Mouse (Mus musculus) CH12.LX (cell line): Measurements from ENCODE around the gene Wdr34. TPM values are rescaled to one million over a fixed set of nuclear protein-coding genes. Genes with fewer than 3 reads are reported as not detected.

ENCODE experiments used
- DNase-seq: peaks from one replicate; pipeline ENCODE4 v3.0.0-alpha.2; 2013; ENCODE audit errors: extremely low read depth
- H3K27ac ChIP-seq: 2 replicates; pipeline ENCODE4 v1.5.1; 2012; ENCODE audit warnings: low read depth, mild to moderate bottlenecking, control low read depth, moderate library complexity; ENCODE audit not compliant: insufficient read depth
- H3K27me3 ChIP-seq: replicated peaks from 2 replicates; pipeline ENCODE3; 2012; ENCODE audit warnings: inconsistent platforms
- H3K36me3 ChIP-seq, 2 experiments: replicated peaks in 1 of 2; 2 replicates each; pipeline versions ENCODE3 to v1.6.1; 2012; ENCODE audit warnings: inconsistent platforms in 1 of 2, low read length in 1 of 2, mild to moderate bottlenecking in 1 of 2, mixed read lengths in 1 of 2, moderate library complexity in 1 of 2; ENCODE audit not compliant: control insufficient read depth in 1 of 2, insufficient read depth in 1 of 2
- H3K4me1 ChIP-seq, 2 experiments: 2 replicates each; pipeline ENCODE4 v1.6.1; 2012; ENCODE audit warnings: inconsistent platforms in 1 of 2, moderate library complexity in 1 of 2; ENCODE audit not compliant: insufficient read depth in 2 of 2, control insufficient read depth in 1 of 2
- H3K4me2 ChIP-seq: 2 replicates; pipeline ENCODE4 v1.6.1; 2012; ENCODE audit warnings: low read depth, mild to moderate bottlenecking, control low read depth; ENCODE audit not compliant: poor library complexity, insufficient read depth, severe bottlenecking
- H3K4me3 ChIP-seq, 3 experiments: fragments of 150-350 bp in 1 of 3; sonication (generic) in 1 of 3; replicated peaks in 1 of 3; 2 replicates each; pipeline versions ENCODE3 to v1.5.1; 2011 to 2012; ENCODE audit warnings: low read depth in 2 of 3, low read length in 2 of 3, mild to moderate bottlenecking in 2 of 3, moderate library complexity in 2 of 3, control low read depth in 1 of 3, improper control_type of control experiment in 1 of 3, inconsistent platforms in 1 of 3, mixed read lengths in 1 of 3; ENCODE audit not compliant: poor library complexity in 1 of 3
- H3K79me2 ChIP-seq: replicated peaks from 2 replicates; pipeline ENCODE4 v1.6.1; 2012; ENCODE audit warnings: mild to moderate bottlenecking, moderate library complexity; ENCODE audit not compliant: control insufficient read depth, poor library complexity, insufficient read depth, severe bottlenecking; ENCODE audit errors: extremely low read depth
- H3K9ac ChIP-seq: 2 replicates; pipeline ENCODE4 v1.6.1; 2012; ENCODE audit warnings: low read depth, mild to moderate bottlenecking, control low read depth, moderate library complexity; ENCODE audit not compliant: insufficient read depth
- H3K9me3 ChIP-seq: replicated peaks from 2 replicates; pipeline ENCODE3; 2012; ENCODE audit warnings: low read length, inconsistent platforms, mixed read lengths
- BHLHE40 ChIP-seq: IDR thresholded peaks from 2 replicates; pipeline ENCODE4 v1.6.1; 2011; ENCODE audit warnings: mild to moderate bottlenecking, low read depth, low read length, improper control_type of control experiment
- CHD2 ChIP-seq: IDR thresholded peaks from 2 replicates; pipeline ENCODE4 v1.6.1; 2011; ENCODE audit warnings: low read length, improper control_type of control experiment
- CTCF ChIP-seq, 2 experiments: IDR thresholded peaks in 1 of 2; conservative IDR thresholded peaks in 1 of 2; 2 replicates each; pipeline ENCODE4 v1.5.1; 2011 to 2012; ENCODE audit warnings: low read depth in 2 of 2, low read length in 2 of 2, improper control_type of control experiment in 1 of 2, inconsistent platforms in 1 of 2, mild to moderate bottlenecking in 1 of 2, moderate library complexity in 1 of 2
- E2F4 ChIP-seq: IDR thresholded peaks from 2 replicates; pipeline ENCODE4 v1.6.1; 2011; ENCODE audit warnings: low read depth, low read length, improper control_type of control experiment; ENCODE audit not compliant: insufficient replicate concordance
- ELF1 ChIP-seq: IDR thresholded peaks from 2 replicates; pipeline ENCODE4 v1.6.1; 2014; ENCODE audit warnings: low read depth, mild to moderate bottlenecking, inconsistent platforms, low read length, improper control_type of control experiment
- EP300 ChIP-seq: IDR thresholded peaks from 2 replicates; pipeline ENCODE4 v1.6.1; 2011; ENCODE audit warnings: low read length, improper control_type of control experiment
- ETS1 ChIP-seq: conservative IDR thresholded peaks from 2 replicates; pipeline ENCODE4 v1.6.1; 2012; ENCODE audit warnings: low read depth, mild to moderate bottlenecking, inconsistent platforms, low read length, improper control_type of control experiment, moderate library complexity
- HCFC1 ChIP-seq: IDR thresholded peaks from 2 replicates; pipeline ENCODE4 v1.6.1; 2012; ENCODE audit warnings: low read depth, mild to moderate bottlenecking, inconsistent platforms, low read length, improper control_type of control experiment
- IRF4 ChIP-seq: IDR thresholded peaks from 2 replicates; pipeline ENCODE4 v1.6.1; 2014; ENCODE audit warnings: low read depth, mild to moderate bottlenecking, inconsistent platforms, low read length, improper control_type of control experiment
- JUN ChIP-seq: IDR thresholded peaks from 2 replicates; pipeline ENCODE4 v1.6.1; 2011; ENCODE audit warnings: low read depth, mild to moderate bottlenecking, low read length, improper control_type of control experiment, moderate library complexity; ENCODE audit not compliant: insufficient read depth
- JUND ChIP-seq: conservative IDR thresholded peaks from 2 replicates; pipeline ENCODE4 v1.6.1; 2011; ENCODE audit warnings: low read depth, low read length, improper control_type of control experiment
- MAX ChIP-seq: IDR thresholded peaks from 2 replicates; pipeline ENCODE4 v1.6.1; 2011; ENCODE audit warnings: low read length, improper control_type of control experiment
- MXI1 ChIP-seq: IDR thresholded peaks from 2 replicates; pipeline ENCODE4 v1.6.1; 2011; ENCODE audit warnings: mild to moderate bottlenecking, low read depth, low read length, improper control_type of control experiment
- MYC ChIP-seq: IDR thresholded peaks from 2 replicates; pipeline ENCODE4 v1.6.1; 2011; ENCODE audit warnings: low read depth, mild to moderate bottlenecking, improper control_type of control experiment, low read length
- NRF1 ChIP-seq: IDR thresholded peaks from 2 replicates; pipeline ENCODE4 v1.6.1; 2014; ENCODE audit warnings: low read depth, mild to moderate bottlenecking, inconsistent platforms, low read length, improper control_type of control experiment, moderate library complexity
- POLR2A ChIP-seq: IDR thresholded peaks from 2 replicates; pipeline ENCODE4 v1.6.1; 2011; ENCODE audit warnings: low read depth, mild to moderate bottlenecking, improper control_type of control experiment, low read length
- POLR2AphosphoS2 ChIP-seq: IDR thresholded peaks from 2 replicates; pipeline ENCODE4 v1.6.1; 2011; ENCODE audit warnings: low read depth, low read length, improper control_type of control experiment
- SIN3A ChIP-seq: IDR thresholded peaks from 2 replicates; pipeline ENCODE4 v1.6.1; 2012; ENCODE audit warnings: low read length, improper control_type of control experiment, inconsistent platforms
- SMC3 ChIP-seq: IDR thresholded peaks from 2 replicates; pipeline ENCODE4 v1.6.1; 2011; ENCODE audit warnings: low read depth, low read length, improper control_type of control experiment
- TBP ChIP-seq: conservative IDR thresholded peaks from 2 replicates; pipeline ENCODE4 v1.6.1; 2011; ENCODE audit warnings: low read depth, low read length, improper control_type of control experiment
- TCF12 ChIP-seq: IDR thresholded peaks from 2 replicates; pipeline ENCODE4 v1.6.1; 2014; ENCODE audit warnings: low read depth, mild to moderate bottlenecking, inconsistent platforms, low read length, improper control_type of control experiment
- UBTF ChIP-seq: IDR thresholded peaks from 2 replicates; pipeline ENCODE4 v1.6.1; 2012; ENCODE audit warnings: low read depth, mild to moderate bottlenecking, inconsistent platforms, low read length, improper control_type of control experiment, moderate library complexity
- USF1 ChIP-seq: IDR thresholded peaks from 2 replicates; pipeline ENCODE4 v1.6.1; 2014; ENCODE audit warnings: low read depth, mild to moderate bottlenecking, inconsistent platforms, low read length, improper control_type of control experiment
- ZMIZ1 ChIP-seq: IDR thresholded peaks from 2 replicates; pipeline ENCODE4 v1.6.1; 2012; ENCODE audit warnings: low read depth, mild to moderate bottlenecking, inconsistent platforms, low read length, improper control_type of control experiment
- ZNF384 ChIP-seq: IDR thresholded peaks from 2 replicates; pipeline ENCODE4 v1.6.1; 2012; ENCODE audit warnings: low read depth, low read length, improper control_type of control experiment, inconsistent platforms
- dilution Hi-C: fragments of 300-500 bp; cut with MboI; formaldehyde crosslinking; loops from 2 replicates; pipeline ENCODE4 v1.14.3; 2020; ENCODE audit warnings: low sequenced_read_pairs; ENCODE audit not compliant: extremely low pct_unique_long_range_greater_than_20kb, extremely low pct_ligation_motif_present
- in situ Hi-C: fragments of 300-500 bp; cut with MboI; formaldehyde crosslinking; loops from 3 replicates; pipeline ENCODE4 v1.14.3; 2019; ENCODE audit warnings: low sequenced_read_pairs, low pct_ligation_motif_present, low pct_unique_long_range_greater_than_20kb, mixed read lengths
- polyA plus RNA-seq: library from polyadenylated mRNA; unstranded; fragments of >175 nt; gene quantifications from 2 replicates; pipeline ENCODE4 v1.2.1, GENCODE M21; 2012; ENCODE audit warnings: low read depth; ENCODE audit not compliant: insufficient read length
- total RNA-seq, 2 experiments: library from RNA; depleted of rRNA; stranded (reverse); fragments of 300-350 nt in 1 of 2; fragments of >200 nt in 1 of 2; gene quantifications; 2 replicates each; pipeline ENCODE4 v1.2.3; 2012 to 2014

The Wdr34 gene
- total and polyA plus RNA-seq, 3 experiments = 24.7 to 28.0 (median 26.5) TPM

DNA sequence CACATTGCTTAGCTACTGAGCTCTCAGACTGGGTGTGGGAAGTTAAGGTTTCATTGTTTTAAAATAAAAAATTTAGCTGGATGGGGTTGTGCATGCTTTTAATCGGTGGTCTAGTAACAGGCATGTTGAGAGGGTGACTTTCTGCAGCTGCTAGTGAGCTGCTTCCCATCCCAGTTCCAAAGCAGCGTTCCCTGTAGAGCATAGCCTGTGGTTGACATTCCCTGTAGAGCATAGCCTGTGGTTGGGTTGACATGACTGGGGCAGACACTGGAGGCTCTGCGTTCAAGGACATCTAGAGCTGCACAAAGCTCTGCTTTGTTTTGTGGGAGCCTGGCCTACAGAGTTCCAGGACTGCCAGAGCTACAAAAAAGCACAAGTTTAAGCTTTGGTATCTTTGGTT lies 24.6 kb upstream of the Wdr34 start:
- dilution Hi-C loops = no loop called here
- H3K9ac ChIP-seq = no peak overlapping the region
- no peak overlapping the region for H3K4me3 ChIP-seq
- DNase-seq = no peak
- no peak for TF ChIP-seq SIN3A
- 0 out of 2 replicates have a peak, but pooled peaks have one; percentile 19 for TF ChIP-seq POLR2A
- peak; percentile 33; the same call in 1 of the 2 replicates for TF ChIP-seq POLR2AphosphoS2
- TF ChIP-seq, all 38 proteins: peak for 2
- Histone ChIP-seq H3K27me3 (no peaks in the 10 kb centered on the region), H3K79me2 (peaks cover 23% of the 10 kb centered on the region), H3K9me3 (no peaks in the 10 kb centered on the region), H3K4me1 (peaks cover 7 to 18% of the 10 kb centered on the region in 2 experiments), H3K27ac (no peak overlapping the region), H3K36me3 (peaks cover 37 to 48% of the 10 kb centered on the region in 2 experiments), H3K4me2 (no peak overlapping the region)
- in situ Hi-C loops = no loop called here

DNA sequence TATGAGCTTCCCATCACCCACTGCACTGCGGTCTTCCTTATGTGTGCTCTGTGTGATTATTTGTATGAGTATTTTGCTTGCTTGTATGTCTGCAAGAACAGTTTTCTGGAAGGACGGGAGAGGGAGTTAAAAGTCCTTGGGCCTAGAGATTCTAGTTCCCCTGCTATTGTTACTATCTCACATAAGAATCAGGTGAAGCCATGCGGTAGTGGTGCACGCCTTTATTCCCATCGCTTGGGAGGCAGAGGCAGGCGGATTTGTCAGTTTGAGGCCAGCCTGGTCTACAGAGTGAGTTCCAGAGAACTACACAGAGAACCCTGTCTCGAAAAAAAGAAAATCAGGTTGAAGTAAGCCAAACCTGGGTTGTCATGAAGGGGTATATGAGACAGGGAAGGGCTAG lies 24.2 kb upstream of the Wdr34 start:
- H3K4me3 ChIP-seq = no peak overlapping the region
- in situ Hi-C loops (no loop called here), dilution Hi-C loops (no loop called here)
- TF ChIP-seq POLR2AphosphoS2 (peak; percentile 58; the same call in 1 of the 2 replicates), POLR2A (peak; percentile 9; the same call in 1 of the 2 replicates), IRF4 (no peak), EP300 (no peak)
- no peak for DNase-seq
- H3K9me3 ChIP-seq = no peaks in the 10 kb centered on the region
- no peaks in the 10 kb centered on the region for H3K27me3 ChIP-seq
- H3K36me3 ChIP-seq = peaks cover 37 to 52% of the 10 kb centered on the region in 2 experiments
- H3K9ac ChIP-seq = no peak overlapping the region
- no peak overlapping the region for H3K27ac ChIP-seq
- H3K79me2 ChIP-seq = peaks cover 27% of the 10 kb centered on the region
- H3K4me2 ChIP-seq = no peak overlapping the region
- peaks cover 5 to 17% of the 10 kb centered on the region in 2 experiments for H3K4me1 ChIP-seq

DNA sequence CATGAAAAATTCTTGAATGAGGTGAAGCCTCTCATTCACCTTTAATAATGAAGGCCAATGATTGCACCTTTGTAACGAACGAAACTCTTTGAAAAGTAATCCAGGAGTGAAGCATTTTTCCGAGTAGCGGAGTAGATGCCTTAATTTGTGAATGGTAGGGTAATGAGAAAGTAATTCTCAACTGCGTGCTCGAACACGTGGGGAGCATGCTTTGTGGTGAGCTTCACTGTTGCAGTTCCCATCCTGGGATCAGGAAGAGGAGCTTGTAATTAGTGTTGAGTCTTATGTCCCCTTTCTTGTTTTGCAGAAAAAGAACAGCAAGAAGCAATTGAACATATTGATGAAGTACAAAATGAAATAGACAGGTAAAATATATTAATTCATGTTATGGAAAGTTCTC lies 19.3 kb upstream of the Wdr34 start:
- dilution Hi-C loops (no loop called here), in situ Hi-C loops (no loop called here)
- DNase-seq = peak; percentile 40
- Histone ChIP-seq H3K27ac (no peak overlapping the region), H3K9me3 (no peaks in the 10 kb centered on the region), H3K4me2 (peak overlapping the region; percentile 97), H3K4me1 (peaks cover 6 to 13% of the 10 kb centered on the region in 2 experiments; a peak in 3 of 4 replicates), H3K27me3 (no peaks in the 10 kb centered on the region), H3K79me2 (peaks cover 71% of the 10 kb centered on the region), H3K9ac (peak overlapping the region; percentile 90), H3K36me3 (peaks cover 31 to 40% of the 10 kb centered on the region in 2 experiments), H3K4me3 (peak overlapping the region; percentile 91 to 99 (median 98))
- TF ChIP-seq MAX (peak; percentile 96), JUND (no peak), MXI1 (peak; percentile 92), ETS1 (no peak), BHLHE40 (peak; percentile 69; the same call in 1 of the 2 replicates), TCF12 (no peak), ELF1 (no peak), UBTF (no peak), HCFC1 (no peak), MYC (peak; percentile 99), ZNF384 (no peak), E2F4 (no peak), TBP (no peak), POLR2A (no peak), USF1 (no peak), CTCF (conservative IDR thresholded peaks at IDR 0.05 in 1 of 2, IDR thresholded peaks at IDR 0.05 in 1 of 2; ENCODE audit: low read depth in 2 of 2, low read length in 2 of 2) (no peak), SMC3 (no peak), CHD2 (no peak), JUN (no peak), ZMIZ1 (no peak), SIN3A (peak; percentile 34; the same call in 1 of the 2 replicates), IRF4 (no peak), NRF1 (no peak)
